Mouse (Mus musculus) cerebellum, adult (tissue): ENCODE data around the gene Wwox.

Experiments
- ATAC-seq: cut with Nextera tagmentation; 2 replicates; pipeline ENCODE4 v1.9.2; 2017; ENCODE audit warnings: mild to moderate bottlenecking, moderate library complexity, mixed read lengths; ENCODE audit not compliant: insufficient number of reproducible peaks, low FRiP score, low TSS enrichment

The Wwox gene

GRCm38 (mm10) chr8:115126081-115126480 is 686.6 kb downstream of the Wwox start:
- no peak for ATAC-seq

- ATAC-seq, result no peak
These were observed 687.2 kb downstream of the Wwox start for GRCm38 (mm10) chr8:115126674-115127073.

GRCm38 (mm10) chr8:115129307-115129706 is 689.9 kb downstream of the Wwox start:
- no peak for ATAC-seq

- ATAC-seq, result no peak
These were observed 693.7 kb downstream of the Wwox start for GRCm38 (mm10) chr8:115133119-115133518.

- ATAC-seq, result no peak
These were observed 694.3 kb downstream of the Wwox start for GRCm38 (mm10) chr8:115133711-115134218.

GRCm38 (mm10) chr8:115136888-115137287 is 697.4 kb downstream of the Wwox start:
- no peak for ATAC-seq

- no peak for ATAC-seq
These were observed 702.2 kb downstream of the Wwox start for GRCm38 (mm10) chr8:115141614-115142013.

- ATAC-seq, result no peak
These were observed 704.3 kb downstream of the Wwox start for GRCm38 (mm10) chr8:115143530-115144320.

- ATAC-seq, result no peak
These were observed 707.6 kb downstream of the Wwox start for GRCm38 (mm10) chr8:115147006-115147405.

GRCm38 (mm10) chr8:115150446-115151109 is 711.1 kb downstream of the Wwox start:
- ATAC-seq, result no peak

- no peak for ATAC-seq
These were observed 712.0 kb downstream of the Wwox start for GRCm38 (mm10) chr8:115151416-115151815.

GRCm38 (mm10) chr8:115154096-115154495 is 714.6 kb downstream of the Wwox start:
- peak; percentile 54 for ATAC-seq

GRCm38 (mm10) chr8:115156142-115156541 is 716.7 kb downstream of the Wwox start:
- no peak for ATAC-seq

- no peak for ATAC-seq
These were observed 718.7 kb downstream of the Wwox start for GRCm38 (mm10) chr8:115157977-115158720.

- no peak for ATAC-seq
These were observed 719.3 kb downstream of the Wwox start for GRCm38 (mm10) chr8:115158721-115159111.

- ATAC-seq, result no peak
These were observed 719.8 kb downstream of the Wwox start for GRCm38 (mm10) chr8:115159208-115159607.

GRCm38 (mm10) chr8:115159711-115160374 is 720.4 kb downstream of the Wwox start:
- ATAC-seq, result peak; percentile 69

GRCm38 (mm10) chr8:115160407-115160806 is 721.0 kb downstream of the Wwox start:
- ATAC-seq, result no peak

- no peak for ATAC-seq
These were observed 722.1 kb downstream of the Wwox start for GRCm38 (mm10) chr8:115161520-115161919.

- ATAC-seq, result no peak
These were observed 725.4 kb downstream of the Wwox start for GRCm38 (mm10) chr8:115164872-115165271.
